Mouse (Mus musculus) left cerebral cortex, postnatal 4 days (tissue): ENCODE results near the gene Nlrp4c. TPM values are rescaled to one million over a fixed set of nuclear protein-coding genes. Genes with fewer than 3 reads are reported as not detected.

ENCODE experiments used
- total RNA-seq, 2 experiments: library from RNA; stranded (reverse); gene quantifications; 2 replicates each; pipeline ENCODE4 v1.2.3; 2021

Nlrp4c gene
- total RNA-seq, 2 experiments from 2014 or later = not detected

Other genes starting within 250 kb of the Nlrp4c start
- not detected for gene Vmn1r63, start 239.7 kb upstream of the Nlrp4c start, total RNA-seq
- not detected for gene Vmn1r64, start 160.6 kb upstream of the Nlrp4c start, total RNA-seq
- gene Vmn1r65, start 34.2 kb upstream of the Nlrp4c start, total RNA-seq = not detected
- 10 to 100 TPM; 35.1 to 36.1 TPM for gene Zfp787, start 110.8 kb downstream of the Nlrp4c start, total RNA-seq
- gene Zfp444, start 127.1 kb downstream of the Nlrp4c start, total RNA-seq = 10 to 100 TPM; 66.3 to 68.0 TPM
- gene Galp, start 151.9 kb downstream of the Nlrp4c start, total RNA-seq = not detected
- not detected for gene Zscan5b, start 177.1 kb downstream of the Nlrp4c start, total RNA-seq
- not detected for gene Epp13, start 207.5 kb downstream of the Nlrp4c start, total RNA-seq
- 10 to 100 TPM; 10.1 to 12.2 TPM for gene Zfp667, start 241.4 kb downstream of the Nlrp4c start, total RNA-seq